Mouse (Mus musculus): ENCODE results near the gene Smpd3.

The Smpd3 gene

DNA sequence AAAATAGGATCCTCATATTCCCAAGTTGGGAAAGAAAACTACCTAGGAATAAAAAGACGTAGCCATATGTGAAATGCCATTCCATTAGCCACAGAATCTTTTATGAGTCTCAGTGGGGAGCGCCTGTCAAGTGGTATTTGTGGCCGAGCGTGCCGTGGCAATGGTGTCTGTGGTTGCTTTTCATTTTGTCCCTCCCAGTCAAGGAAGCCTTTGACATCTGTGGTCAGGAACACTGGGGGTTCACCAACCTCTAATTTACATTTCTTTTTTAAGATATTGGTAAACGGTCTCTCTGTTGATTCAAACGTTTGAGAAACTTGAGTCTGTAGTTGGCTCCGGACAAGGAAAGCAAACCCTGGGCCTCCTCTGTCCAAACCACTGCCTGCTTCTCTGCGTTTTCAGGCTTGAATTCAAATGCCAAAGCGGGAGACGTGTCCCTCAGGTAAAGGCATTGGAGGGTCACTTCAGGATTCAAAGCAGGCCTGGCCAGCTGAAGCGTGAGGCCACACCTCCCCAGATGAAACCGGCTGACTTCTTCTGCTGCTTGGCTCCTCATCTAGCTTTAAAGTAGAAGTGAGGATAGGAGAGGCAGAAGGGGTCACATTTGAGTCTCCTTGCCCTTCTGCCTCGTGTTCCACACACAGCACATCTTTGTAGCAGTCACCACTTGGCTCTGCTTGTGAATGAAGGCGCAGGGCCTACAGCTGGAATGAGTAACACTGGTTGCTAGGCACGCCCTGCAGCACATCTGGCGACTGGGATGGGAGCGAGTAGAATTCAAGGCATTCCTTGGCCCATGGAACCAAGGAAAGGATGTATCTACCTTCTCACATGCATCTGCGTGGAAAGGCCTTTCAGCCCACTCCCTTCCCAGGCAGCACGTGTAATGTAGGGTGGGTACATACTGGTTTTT, 45.0 kb downstream of the Smpd3 start:
- DNase-seq (ENCODE audit: low spot score in 2 of 2) = no peak

DNA sequence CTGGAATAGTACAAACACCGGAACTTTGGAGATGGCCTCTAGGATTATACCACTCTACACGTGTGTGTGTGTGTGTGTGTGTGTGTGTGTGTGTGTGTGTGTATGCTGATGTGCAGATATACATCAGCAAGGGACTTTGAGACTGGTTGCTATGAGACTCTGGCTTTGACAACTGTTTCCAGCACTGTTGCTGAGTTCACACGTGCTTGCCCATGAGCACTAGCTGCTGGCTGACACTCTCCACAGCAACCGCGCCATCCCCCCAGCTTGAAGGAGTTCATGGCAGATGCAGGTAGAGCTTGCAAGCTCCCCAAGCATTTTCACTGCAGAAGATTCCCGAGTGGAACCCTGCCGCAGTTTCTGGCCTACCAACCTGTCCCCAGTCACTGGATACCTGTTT, 48.3 kb downstream of the Smpd3 start:
- peak in 1 of 2 experiments; percentile 22 for DNase-seq (ENCODE audit: low spot score in 2 of 2)

DNA sequence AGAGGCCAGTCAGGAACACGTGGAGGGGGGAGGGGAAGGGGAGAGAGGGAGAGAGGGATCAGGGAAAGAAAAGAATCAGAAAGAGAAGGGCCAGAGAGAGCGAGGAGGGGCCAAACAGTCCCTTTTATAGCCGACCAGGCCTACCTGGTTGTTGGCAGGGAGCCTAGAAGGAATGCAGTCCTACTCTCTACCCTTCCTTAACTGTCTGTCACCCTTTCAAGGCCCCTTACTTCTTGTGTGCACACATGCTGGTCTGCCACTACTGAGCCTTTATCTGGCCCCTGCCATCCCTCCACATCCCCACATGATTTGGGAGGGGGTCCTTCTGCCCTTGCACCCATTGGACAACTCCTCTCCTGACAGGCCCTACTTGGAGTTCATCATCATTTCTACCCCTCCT, 49.1 kb downstream of the Smpd3 start:
- no peak for DNase-seq (ENCODE audit: low spot score in 2 of 2)

DNA sequence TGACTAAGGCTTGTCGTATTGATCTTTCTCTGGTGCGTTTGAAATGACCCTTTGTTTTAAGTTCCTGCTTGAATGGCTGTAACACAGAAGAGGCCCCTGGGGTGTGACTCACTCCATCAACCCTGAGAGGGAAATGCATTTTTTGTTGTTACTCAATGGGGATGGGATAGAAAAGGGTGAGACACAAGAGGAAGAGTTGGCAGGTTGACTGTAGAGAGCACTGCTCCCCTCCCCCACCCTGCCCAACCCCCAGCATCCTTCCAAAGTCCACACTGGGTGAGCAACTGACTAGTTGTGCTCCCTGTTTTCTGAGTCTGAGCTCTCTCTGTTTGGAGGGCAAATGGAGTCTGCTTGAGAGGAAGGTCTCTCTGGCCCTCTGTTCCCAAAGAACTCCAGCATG, 50.3 kb downstream of the Smpd3 start:
- DNase-seq (ENCODE audit: low spot score in 2 of 2) = no peak

DNA sequence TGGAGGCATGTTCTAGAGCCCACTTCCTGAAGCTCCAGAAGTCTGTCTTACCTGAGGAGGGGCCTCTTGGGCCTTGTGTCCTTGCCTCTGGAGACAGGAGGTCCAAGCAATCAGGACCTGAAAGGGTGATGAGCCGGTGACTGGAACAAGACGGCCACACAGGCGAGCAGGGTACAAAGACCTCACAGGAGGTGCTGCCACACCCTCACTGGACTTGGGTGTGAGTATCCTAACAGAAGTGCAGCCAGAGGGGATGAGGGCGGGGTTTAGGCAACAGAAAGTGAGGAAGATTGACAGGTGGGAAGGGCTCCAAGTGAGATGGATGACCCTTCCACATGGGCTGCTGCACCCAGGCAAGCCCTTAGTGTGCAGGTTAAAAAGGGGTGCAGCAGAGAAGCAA, 56.9 kb downstream of the Smpd3 start:
- no peak for DNase-seq (ENCODE audit: low spot score in 2 of 2)

DNA sequence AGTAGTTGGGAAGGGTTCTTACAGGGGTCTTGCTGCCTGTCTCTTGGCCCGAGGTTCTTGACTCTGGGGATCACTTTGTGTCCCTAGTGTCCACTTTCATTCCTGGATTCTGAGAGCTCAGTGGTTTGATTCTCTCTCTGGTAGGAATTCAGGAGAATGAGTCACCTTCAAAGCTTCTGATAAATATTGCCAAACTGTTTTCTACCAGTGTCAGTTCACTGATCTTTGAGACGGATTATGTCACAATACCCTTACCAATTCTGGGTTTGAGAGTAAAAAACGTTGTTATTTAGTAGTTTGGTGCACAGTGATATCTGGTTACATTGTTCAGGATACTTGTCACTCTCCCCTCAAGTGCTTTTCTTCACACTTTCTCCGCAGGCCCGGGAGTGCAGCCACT, 57.6 kb downstream of the Smpd3 start:
- DNase-seq (ENCODE audit: low spot score in 2 of 2) = no peak

DNA sequence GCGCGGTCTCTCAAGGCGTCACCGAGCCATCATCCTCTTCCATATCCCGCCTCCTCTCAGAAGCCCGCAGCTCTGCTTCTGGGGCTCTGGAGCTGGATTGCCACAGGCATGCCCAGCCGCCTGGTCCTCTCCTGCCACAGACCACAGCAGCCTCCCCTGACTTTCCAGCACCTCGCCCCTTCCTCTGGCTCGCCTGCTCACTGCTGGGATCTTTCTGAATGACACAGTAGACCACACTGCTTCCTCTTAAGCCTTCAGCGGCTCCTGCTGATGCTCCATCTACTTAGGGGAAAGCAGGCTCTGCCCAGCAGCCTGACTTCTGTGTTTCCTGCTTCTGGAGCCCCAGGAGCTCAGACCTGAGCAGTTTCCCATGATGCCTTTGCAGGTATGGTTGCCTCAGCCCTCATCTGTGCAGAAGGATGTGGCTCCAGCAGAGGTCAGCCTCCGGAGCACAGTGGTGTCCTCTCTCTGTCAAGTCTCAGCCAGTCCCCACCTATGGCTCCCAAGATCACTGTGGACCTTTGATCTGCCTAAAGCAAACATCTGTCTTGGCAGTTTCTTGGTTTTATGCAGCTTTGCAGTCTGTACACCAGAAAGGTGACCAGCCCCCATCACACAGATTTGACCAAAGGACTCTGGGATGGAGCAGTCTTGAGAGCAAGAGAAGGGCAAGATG, 59.3 kb downstream of the Smpd3 start:
- no peak for DNase-seq (ENCODE audit: low spot score in 2 of 2)

DNA sequence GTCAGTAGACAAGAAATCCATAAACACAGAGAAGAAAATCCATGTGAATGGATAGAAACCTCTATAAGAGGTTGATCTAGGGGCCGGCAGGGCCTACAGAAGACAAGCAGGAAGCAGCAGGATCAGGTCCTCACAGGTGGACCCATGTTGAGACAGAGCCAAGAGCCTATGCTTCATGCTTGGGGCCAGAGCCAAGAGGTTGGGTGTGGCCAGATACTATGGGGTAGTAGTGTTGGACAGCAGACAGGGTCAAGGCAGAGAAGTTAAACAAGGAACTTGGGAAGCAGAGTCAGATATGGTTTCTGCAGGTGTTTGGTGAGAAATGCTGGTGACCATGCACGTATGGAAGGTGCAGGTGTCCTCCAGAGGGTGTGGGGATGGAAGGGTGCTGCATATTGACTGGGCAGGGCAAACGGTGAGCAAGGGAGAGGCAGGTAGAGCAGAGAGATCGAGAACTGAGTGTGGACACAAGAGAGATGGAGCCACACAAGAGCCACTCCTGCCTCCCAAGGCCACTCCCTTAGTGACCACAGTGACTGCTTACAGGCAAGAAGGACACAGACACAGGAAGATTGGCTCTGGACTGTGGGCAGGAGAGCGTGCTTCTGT, 61.0 kb downstream of the Smpd3 start:
- DNase-seq (ENCODE audit: low spot score in 2 of 2) = no peak

DNA sequence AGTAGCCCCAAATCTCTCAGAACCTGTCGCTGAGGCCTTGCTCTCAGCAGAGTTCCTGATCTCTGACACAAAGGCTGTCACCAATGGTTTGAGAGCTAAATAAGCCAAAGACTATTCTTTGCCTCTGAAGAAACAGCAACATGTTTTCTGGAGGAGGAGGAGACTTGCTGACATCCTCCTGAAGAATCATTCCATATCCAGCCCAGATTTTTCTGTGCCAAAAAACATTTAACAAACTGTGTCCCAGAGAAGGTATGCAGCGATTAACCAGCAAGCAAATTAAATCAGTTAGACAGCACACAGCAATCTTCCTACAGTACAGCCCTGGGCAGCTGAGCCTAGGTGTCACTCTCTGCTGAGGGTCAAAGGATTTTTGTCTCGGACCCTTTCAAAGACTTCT, 64.3 kb downstream of the Smpd3 start:
- no peak for DNase-seq (ENCODE audit: low spot score in 2 of 2)

DNA sequence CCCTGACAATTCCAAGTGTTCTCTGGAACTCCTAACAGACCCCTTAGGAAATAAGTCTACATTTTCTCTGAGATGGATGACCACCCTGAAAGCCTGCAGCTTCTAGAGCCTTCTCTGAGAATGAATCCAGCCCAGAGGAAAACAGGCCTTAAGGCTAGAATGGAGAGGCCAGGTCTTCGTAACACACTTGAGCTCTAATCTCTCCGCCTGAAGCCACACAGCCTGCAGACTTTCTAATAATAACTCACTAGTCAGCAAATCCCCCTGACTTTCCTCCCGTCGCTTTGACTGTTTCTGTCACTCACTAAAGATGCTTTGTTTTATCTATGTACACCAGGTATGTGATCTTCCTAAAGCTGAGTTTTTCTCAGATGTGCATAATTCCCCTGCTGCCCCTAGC, 66.4 kb downstream of the Smpd3 start:
- DNase-seq (ENCODE audit: low spot score in 2 of 2) = no peak

DNA sequence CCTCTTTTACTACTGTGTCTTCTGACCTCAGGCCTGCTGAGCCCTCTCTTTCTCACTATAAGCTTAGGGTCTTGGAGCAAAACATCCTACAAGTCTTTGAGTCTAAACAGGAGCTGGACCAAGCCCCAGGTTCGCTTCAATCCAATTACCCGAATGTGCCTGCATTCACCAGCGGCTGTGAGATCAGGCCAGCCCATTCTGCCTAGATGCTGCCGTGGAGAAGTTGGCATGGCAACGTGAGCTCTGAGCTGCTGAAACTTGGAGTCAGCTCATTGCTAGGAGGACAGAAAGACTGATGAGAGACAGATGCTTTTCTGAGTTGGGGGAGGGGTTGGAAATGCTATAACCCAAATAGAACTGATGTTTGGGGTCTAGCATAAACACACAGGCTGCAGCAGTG, 67.0 kb downstream of the Smpd3 start:
- peak; percentile 67 to 84 for DNase-seq (ENCODE audit: low spot score in 2 of 2)

DNA sequence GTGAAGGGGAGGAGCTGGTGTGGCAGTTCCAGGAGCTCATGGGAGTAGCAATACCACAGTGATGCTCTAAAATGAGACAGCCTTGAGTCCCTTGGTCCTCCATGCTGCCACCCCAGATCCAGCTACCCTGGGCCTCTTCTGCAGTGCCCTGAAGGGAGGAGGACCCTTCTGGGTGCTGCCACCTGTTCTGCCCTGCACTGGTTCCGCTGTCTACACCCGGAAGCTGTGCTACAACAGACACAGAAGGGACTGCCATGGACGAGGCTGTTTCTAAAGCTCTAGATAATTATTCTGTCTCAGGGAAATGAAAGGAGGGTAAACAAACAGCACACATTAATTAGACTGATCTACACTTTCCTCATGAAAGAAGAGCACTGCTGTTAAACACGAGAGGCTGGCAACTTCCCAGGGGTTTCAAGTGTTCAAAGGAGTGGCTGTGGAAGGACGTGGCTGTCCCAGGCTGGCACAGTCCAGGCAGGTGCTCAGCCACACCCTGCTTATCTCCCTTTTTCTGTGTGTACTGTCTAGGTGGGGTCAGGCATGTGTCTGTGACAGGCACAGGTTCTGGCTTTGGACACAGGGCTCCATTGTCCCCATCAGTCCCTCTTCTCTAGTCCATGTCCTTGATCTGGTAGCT, 69.0 kb downstream of the Smpd3 start:
- no peak for DNase-seq (ENCODE audit: low spot score in 2 of 2)

DNA sequence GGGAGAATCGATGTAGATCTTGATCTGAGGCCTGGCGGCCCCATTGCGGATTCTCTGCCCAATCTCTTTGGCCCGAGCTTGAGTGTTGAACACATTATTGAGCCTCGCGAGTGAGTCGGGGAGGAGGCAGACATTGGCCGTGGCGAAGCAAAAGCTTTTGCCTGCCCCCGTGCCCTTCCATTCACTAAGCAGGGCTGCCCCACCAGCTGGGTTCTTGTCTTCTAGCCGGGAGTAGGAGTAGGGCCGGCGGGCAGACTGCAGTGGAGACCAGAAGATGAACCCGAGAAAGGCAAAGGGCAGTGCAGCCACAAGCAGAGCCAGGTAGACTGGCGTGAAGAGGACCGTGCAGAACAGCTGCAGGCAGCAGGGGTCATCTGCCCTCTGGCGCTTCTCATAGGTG, 72.4 kb downstream of the Smpd3 start:
- no peak for DNase-seq (ENCODE audit: low spot score in 2 of 2)

DNA sequence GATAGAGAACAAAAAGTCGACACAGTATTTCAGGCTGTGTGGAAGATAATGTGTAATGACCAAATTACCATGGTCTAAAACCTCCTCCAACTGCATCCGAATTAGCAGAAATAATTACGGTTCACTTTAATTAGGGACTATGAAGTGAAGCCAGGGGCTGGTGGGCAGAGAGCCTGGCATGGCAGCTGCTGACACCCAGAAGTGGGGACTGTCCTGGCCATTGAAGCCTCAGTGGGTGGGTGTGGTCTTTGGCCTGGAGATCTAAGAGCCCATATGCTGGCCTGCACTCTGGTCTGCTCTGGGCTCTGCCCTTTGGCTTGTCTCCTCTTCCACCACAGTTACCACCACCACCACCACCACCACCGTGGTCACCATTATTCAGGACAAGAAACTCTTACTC, 73.9 kb downstream of the Smpd3 start:
- no peak for DNase-seq (ENCODE audit: low spot score in 2 of 2)

DNA sequence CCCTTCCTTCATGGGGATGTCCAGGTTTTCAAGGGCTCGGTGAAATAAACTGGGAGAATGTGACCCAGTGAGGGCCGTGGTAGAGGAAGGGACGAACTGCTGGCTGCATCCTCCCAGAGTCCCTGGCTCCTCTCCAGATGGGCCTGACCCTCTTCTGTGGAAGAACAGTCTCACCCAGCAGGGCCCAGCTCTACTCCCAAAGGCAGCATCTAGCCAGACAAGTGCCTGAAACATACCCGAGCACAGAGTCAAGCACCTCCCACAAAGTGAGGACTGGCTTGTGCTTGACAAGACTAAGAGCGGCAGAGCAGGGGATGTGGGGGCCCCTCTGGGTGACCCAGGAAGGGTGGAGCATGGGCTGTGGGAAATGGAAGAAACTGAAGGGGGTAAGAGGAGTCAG, 75.4 kb downstream of the Smpd3 start:
- no peak for DNase-seq (ENCODE audit: low spot score in 2 of 2)

DNA sequence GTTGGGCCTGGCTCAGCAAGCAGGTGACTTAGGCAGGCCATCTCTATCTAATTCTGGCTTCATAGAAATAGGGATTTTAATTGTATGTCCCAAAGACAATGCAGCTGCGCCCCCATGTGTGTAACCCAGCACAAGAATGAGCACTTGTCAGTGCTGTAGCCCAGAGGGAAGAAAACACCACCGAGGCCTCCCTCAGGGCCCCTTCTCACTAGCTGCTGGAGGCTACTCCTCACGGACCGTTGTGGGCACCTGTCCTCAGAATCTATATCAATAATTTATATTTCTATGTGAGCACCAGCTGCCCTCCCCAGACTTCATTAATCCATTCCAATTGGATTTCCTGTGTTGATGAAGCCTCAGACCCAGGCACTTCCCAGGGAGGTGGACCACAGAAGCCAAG, 76.9 kb downstream of the Smpd3 start:
- no peak for DNase-seq (ENCODE audit: low spot score in 2 of 2)

DNA sequence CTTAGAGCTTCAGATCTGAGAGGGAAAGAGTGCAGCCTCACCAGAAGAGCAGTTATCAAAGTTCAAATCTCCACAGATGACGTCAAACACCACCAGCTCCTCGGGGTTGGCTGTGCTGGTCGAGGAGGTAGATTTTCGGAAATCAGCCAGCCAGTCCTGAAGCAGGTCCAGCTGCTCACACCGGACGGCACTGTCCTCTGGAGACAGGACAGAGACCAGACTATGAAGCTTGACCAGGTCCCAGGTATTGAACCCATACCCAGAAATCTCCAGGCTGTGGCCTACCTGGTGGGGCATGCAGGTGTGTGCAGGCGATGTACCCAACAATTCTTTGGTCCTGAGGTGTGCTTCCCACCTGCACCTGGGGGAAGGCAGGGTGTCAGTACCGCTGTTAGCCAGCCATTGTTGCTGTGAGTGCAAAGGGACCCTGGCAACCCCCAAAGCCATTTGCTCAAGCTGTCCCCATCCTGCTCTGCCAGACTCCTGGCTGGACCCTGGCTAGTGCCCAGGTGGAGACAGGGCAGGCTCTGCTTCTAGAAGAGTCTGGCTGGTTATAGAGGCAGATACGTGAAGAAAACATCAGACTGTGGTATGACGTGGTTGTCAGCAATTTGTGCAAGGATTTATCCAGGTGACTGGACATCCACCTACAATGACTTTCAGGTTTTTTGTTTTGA, 78.1 kb downstream of the Smpd3 start:
- DNase-seq (ENCODE audit: low spot score in 2 of 2) = no peak

DNA sequence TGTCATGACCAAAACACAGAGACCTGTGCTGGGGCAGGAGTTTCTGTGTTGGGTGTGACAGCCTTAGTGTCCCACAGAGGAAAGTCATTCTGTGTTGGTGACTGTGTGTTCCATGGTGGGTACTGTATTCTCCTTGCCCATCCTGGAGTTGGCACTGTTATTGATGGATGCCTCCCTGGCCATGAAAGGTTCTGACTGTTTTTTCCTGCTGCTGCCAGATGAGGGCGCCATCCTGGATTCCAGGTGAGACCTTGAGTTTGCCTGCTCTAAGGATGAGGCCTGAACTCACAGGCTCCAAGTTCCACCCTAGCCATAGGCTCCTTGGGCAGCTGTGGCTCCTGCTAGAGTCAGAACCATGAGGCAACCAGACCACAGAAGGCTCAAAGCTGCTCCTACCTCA, 79.6 kb downstream of the Smpd3 start:
- no peak for DNase-seq (ENCODE audit: low spot score in 2 of 2)

DNA sequence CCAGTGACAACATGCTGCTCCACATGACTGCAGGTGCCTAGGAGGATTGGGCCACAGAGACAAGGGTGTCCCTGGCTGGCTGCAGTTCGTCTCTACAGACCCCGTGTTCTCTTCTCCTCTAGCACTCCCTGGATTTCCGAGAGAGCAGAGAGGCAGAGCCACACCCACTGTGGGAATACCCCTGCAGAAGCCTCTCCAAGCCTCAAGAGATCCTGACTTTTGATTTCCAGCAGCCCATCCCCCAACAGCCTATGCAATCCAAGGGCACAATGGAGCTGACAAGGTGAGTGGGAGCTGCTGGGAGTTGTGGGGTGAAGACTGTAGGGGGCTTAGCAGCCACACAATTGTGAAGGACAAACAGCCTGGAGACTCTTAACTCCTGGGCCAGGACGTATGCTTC, 87.6 kb downstream of the Smpd3 start:
- DNase-seq (ENCODE audit: low spot score in 2 of 2) = no peak

DNA sequence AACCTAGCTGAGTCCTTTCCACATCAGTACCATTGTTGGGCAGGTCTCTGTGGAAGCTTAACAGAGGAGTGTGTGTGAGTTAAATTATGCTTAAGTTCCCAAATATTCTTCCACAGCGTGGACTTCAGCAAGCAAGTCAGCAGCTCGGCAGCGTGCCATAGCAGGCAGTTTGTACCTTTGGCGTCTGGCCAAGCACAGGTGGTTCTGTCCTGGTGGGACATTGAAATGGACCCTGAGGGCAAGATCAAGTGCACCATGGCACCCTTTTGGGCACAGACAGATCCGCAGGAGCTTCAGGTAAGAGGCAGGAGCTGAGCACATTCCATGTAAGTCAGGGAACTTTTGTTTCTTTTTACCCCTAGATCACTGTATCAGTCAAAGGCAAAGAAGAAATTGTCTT, 100.7 kb downstream of the Smpd3 start:
- no peak for DNase-seq (ENCODE audit: low spot score in 2 of 2)

DNA sequence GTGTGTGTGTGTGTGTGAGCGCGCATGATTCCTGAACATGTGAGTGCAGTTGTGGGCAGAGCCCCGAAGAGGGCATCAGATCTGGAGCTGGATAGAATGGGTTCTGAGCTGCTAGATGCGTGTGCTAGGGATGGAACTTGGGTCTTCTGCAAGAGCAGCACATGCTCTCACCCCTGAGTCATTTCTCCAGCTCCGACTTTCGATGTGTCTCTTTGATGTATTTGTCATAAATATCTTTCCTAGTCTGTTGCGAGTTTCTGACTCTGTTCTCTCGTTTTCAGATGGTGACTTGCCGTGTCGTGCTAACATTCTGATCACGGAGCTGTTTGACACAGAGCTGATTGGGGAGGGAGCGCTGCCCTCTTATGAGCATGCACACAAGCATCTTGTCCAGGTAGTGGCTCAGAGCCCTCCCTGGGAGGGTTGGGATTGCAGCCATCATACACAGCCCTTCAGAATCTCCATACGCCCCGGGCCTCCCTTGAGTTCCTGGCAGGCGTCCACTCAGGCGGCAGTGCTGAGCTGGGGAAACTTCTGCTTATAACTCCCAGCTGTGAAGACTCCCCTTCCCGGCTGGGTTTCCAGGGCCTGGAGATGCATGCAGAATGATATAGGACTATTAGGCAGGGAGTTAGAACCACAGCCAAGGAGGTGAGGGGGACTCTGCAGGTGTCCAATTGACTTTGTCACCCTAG, 103.1 kb downstream of the Smpd3 start:
- no peak for DNase-seq (ENCODE audit: low spot score in 2 of 2)

All from frontal cortex, postnatal 36 days (tissue).